Mouse (Mus musculus) MEL (cell line): Measurements from ENCODE around the gene Dkk3. TPM values are rescaled to one million over a fixed set of nuclear protein-coding genes. Genes with fewer than 3 reads are reported as not detected.

ENCODE experiments used
- DNase-seq: peaks from one replicate; pipeline ENCODE4 v3.0.0; 2011; ENCODE audit warnings: low read depth, low spot score
- H3K27ac ChIP-seq: 2 replicates; pipeline ENCODE4 v1.5.1; 2012; ENCODE audit warnings: low read depth, mild to moderate bottlenecking, control low read depth, low read length, moderate library complexity; ENCODE audit not compliant: control insufficient read depth
- H3K27me3 ChIP-seq, 2 experiments: fragments of 150-350 bp in 1 of 2; sonication (generic) in 1 of 2; 2 replicates each; pipeline ENCODE4 v1.6.1; 2012; ENCODE audit warnings: low read length in 2 of 2, mild to moderate bottlenecking in 2 of 2, improper control_type of control experiment in 1 of 2, moderate library complexity in 1 of 2; ENCODE audit not compliant: insufficient read depth in 2 of 2, control insufficient read depth in 1 of 2
- H3K36me3 ChIP-seq, 2 experiments: 2 replicates each; pipeline ENCODE4 v1.6.1; 2012 to 2014; ENCODE audit warnings: low read length in 2 of 2, improper control_type of control experiment in 1 of 2, inconsistent platforms in 1 of 2, mild to moderate bottlenecking in 1 of 2; ENCODE audit not compliant: insufficient read depth in 2 of 2, control insufficient read depth in 1 of 2
- H3K4me1 ChIP-seq, 2 experiments: fragments of 150-350 bp in 1 of 2; sonication (generic) in 1 of 2; 2 replicates each; pipeline ENCODE4 v1.6.1; 2012; ENCODE audit warnings: low read length in 2 of 2, improper control_type of control experiment in 1 of 2, mild to moderate bottlenecking in 1 of 2; ENCODE audit not compliant: insufficient read depth in 2 of 2, control insufficient read depth in 1 of 2
- H3K4me3 ChIP-seq, 2 experiments: fragments of 150-350 bp in 1 of 2; sonication (generic) in 1 of 2; 2 replicates each; pipeline ENCODE4 v1.5.1; 2012; ENCODE audit warnings: low read depth in 2 of 2, low read length in 2 of 2, mild to moderate bottlenecking in 2 of 2, moderate library complexity in 2 of 2, control low read depth in 1 of 2, improper control_type of control experiment in 1 of 2; ENCODE audit not compliant: control insufficient read depth in 1 of 2, insufficient read depth in 1 of 2
- H3K79me2 ChIP-seq: 2 replicates; pipeline ENCODE4 v1.6.1; 2012; ENCODE audit warnings: mild to moderate bottlenecking, low read length, moderate library complexity; ENCODE audit not compliant: control insufficient read depth, poor library complexity, insufficient read depth
- H3K9ac ChIP-seq: 2 replicates; pipeline ENCODE4 v1.6.1; 2012; ENCODE audit warnings: low read depth, mild to moderate bottlenecking, control low read depth, low read length, moderate library complexity; ENCODE audit not compliant: control insufficient read depth, poor library complexity, severe bottlenecking
- H3K9me3 ChIP-seq: fragments of 150-350 bp; sonication (generic); replicated peaks from 2 replicates; pipeline ENCODE4 v1.6.1; 2012; ENCODE audit warnings: mild to moderate bottlenecking, low read length, improper control_type of control experiment, moderate library complexity; ENCODE audit not compliant: insufficient read depth
- BHLHE40 ChIP-seq: IDR thresholded peaks from 2 replicates; pipeline ENCODE4 v1.6.1; 2012; ENCODE audit warnings: low read depth, mild to moderate bottlenecking, inconsistent platforms, low read length, improper control_type of control experiment, borderline replicate concordance
- CHD1 ChIP-seq: IDR thresholded peaks from 2 replicates; pipeline ENCODE4 v1.6.1; 2012; ENCODE audit warnings: low read depth, mild to moderate bottlenecking, inconsistent platforms, low read length, improper control_type of control experiment
- CTCF ChIP-seq, 3 experiments: IDR thresholded peaks in 2 of 3; conservative IDR thresholded peaks in 1 of 3; 2 replicates each; pipeline ENCODE4 v1.5.1; 2011 to 2012; ENCODE audit warnings: low read length in 3 of 3, low read depth in 2 of 3, mild to moderate bottlenecking in 2 of 3, improper control_type of control experiment in 1 of 3, inconsistent platforms in 1 of 3, mixed read lengths in 1 of 3, moderate library complexity in 1 of 3; ENCODE audit not compliant: control insufficient read depth in 1 of 3, insufficient read depth in 1 of 3, poor library complexity in 1 of 3, severe bottlenecking in 1 of 3
- E2F4 ChIP-seq: IDR thresholded peaks from 2 replicates; pipeline ENCODE4 v1.6.1; 2011; ENCODE audit warnings: low read depth, low read length, improper control_type of control experiment, borderline replicate concordance
- ELF1 ChIP-seq: IDR thresholded peaks from 2 replicates; pipeline ENCODE4 v1.6.1; 2014; ENCODE audit warnings: low read depth, mild to moderate bottlenecking, inconsistent platforms, low read length, improper control_type of control experiment, moderate library complexity
- EP300 ChIP-seq, 2 experiments: IDR thresholded peaks; 2 replicates each; pipeline ENCODE4 v1.6.1; 2011; ENCODE audit warnings: improper control_type of control experiment in 2 of 2, low read length in 2 of 2, low read depth in 1 of 2, mild to moderate bottlenecking in 1 of 2
- GABPA ChIP-seq: IDR thresholded peaks from 2 replicates; pipeline ENCODE4 v1.6.1; 2012; ENCODE audit warnings: low read depth, mild to moderate bottlenecking, inconsistent platforms, low read length, improper control_type of control experiment, moderate library complexity
- GATA1 ChIP-seq: IDR thresholded peaks from 2 replicates; pipeline ENCODE4 v1.6.1; 2011; ENCODE audit warnings: low read depth, low read length, improper control_type of control experiment
- HCFC1 ChIP-seq: IDR thresholded peaks from 2 replicates; pipeline ENCODE4 v1.6.1; 2012; ENCODE audit warnings: low read depth, mild to moderate bottlenecking, inconsistent platforms, low read length, improper control_type of control experiment, moderate library complexity
- KAT2A ChIP-seq: conservative IDR thresholded peaks from 2 replicates; pipeline ENCODE4 v1.6.1; 2012; ENCODE audit warnings: low read depth, low read length, improper control_type of control experiment, inconsistent platforms
- MAZ ChIP-seq: IDR thresholded peaks from 2 replicates; pipeline ENCODE4 v1.6.1; 2012; ENCODE audit warnings: low read depth, mild to moderate bottlenecking, inconsistent platforms, low read length, improper control_type of control experiment
- MXI1 ChIP-seq: IDR thresholded peaks from 2 replicates; pipeline ENCODE4 v1.6.1; 2011; ENCODE audit warnings: mild to moderate bottlenecking, low read depth, low read length, improper control_type of control experiment
- MYB ChIP-seq: IDR thresholded peaks from 2 replicates; pipeline ENCODE4 v1.6.1; 2011; ENCODE audit warnings: mild to moderate bottlenecking, low read depth, low read length, improper control_type of control experiment
- NRF1 ChIP-seq: IDR thresholded peaks from 2 replicates; pipeline ENCODE4 v1.6.1; 2014; ENCODE audit warnings: low read depth, mild to moderate bottlenecking, inconsistent platforms, low read length, improper control_type of control experiment, moderate library complexity; ENCODE audit not compliant: poor library complexity, insufficient read depth, severe bottlenecking
- POLR2AphosphoS2 ChIP-seq: IDR thresholded peaks from 2 replicates; pipeline ENCODE4 v1.6.1; 2011; ENCODE audit warnings: low read length, improper control_type of control experiment
- POLR2AphosphoS5 ChIP-seq: IDR thresholded peaks from 2 replicates; pipeline ENCODE4 v1.6.1; 2012; ENCODE audit warnings: low read depth, borderline replicate concordance, mild to moderate bottlenecking, inconsistent platforms, low read length, moderate library complexity, mixed read lengths
- RCOR1 ChIP-seq: IDR thresholded peaks from 2 replicates; pipeline ENCODE4 v1.6.1; 2012; ENCODE audit warnings: low read depth, mild to moderate bottlenecking, inconsistent platforms, low read length, improper control_type of control experiment
- SIN3A ChIP-seq: IDR thresholded peaks from 2 replicates; pipeline ENCODE4 v1.6.1; 2012; ENCODE audit warnings: low read length, improper control_type of control experiment, inconsistent platforms
- TCF12 ChIP-seq: IDR thresholded peaks from 2 replicates; pipeline ENCODE4 v1.6.1; 2014; ENCODE audit warnings: low read depth, mild to moderate bottlenecking, inconsistent platforms, low read length, improper control_type of control experiment, moderate library complexity
- ZC3H11A ChIP-seq: IDR thresholded peaks from 2 replicates; pipeline ENCODE4 v1.6.1; 2012; ENCODE audit warnings: low read depth, mild to moderate bottlenecking, inconsistent platforms, low read length, improper control_type of control experiment
- ZKSCAN1 ChIP-seq: IDR thresholded peaks from 2 replicates; pipeline ENCODE4 v1.6.1; 2012; ENCODE audit warnings: low read depth, mild to moderate bottlenecking, inconsistent platforms, low read length, improper control_type of control experiment, moderate library complexity
- ZMIZ1 ChIP-seq: IDR thresholded peaks from 2 replicates; pipeline ENCODE4 v1.6.1; 2012; ENCODE audit warnings: low read depth, mild to moderate bottlenecking, inconsistent platforms, low read length, improper control_type of control experiment, moderate library complexity
- ZNF384 ChIP-seq: IDR thresholded peaks from 2 replicates; pipeline ENCODE4 v1.6.1; 2012; ENCODE audit warnings: low read depth, mild to moderate bottlenecking, inconsistent platforms, low read length, improper control_type of control experiment
- polyA plus RNA-seq, 2 experiments: library from polyadenylated mRNA; stranded (reverse) in 1 of 2; unstranded in 1 of 2; fragments of >175 nt in 1 of 2; fragments of >200 nt in 1 of 2; gene quantifications; 2 replicates each; pipeline versions ENCODE4 v1.2.1 to v1.2.4; 2012; ENCODE audit warnings: low replicate concordance in 2 of 2, low read depth in 1 of 2; ENCODE audit not compliant: insufficient read length in 2 of 2, insufficient read depth in 1 of 2, missing spikeins in 1 of 2
- total RNA-seq: library from RNA; depleted of rRNA; stranded (reverse); fragments of 300-350 nt; gene quantifications from 2 replicates; pipeline ENCODE4 v1.2.3, GENCODE M21; 2012

The Dkk3 gene
- total and polyA plus RNA-seq, 3 experiments = not detected

GRCm38 (mm10) chr7:112157584-112158315 is 1.1 kb downstream of the Dkk3 start:
- no peak for TF ChIP-seq MXI1
- TF ChIP-seq NRF1 = no peak
- no peak for TF ChIP-seq ZNF384
- TF ChIP-seq ZMIZ1 = no peak
- no peak for TF ChIP-seq TCF12
- TF ChIP-seq POLR2AphosphoS5 = no peak
- no peak for TF ChIP-seq POLR2AphosphoS2
- no peak for TF ChIP-seq E2F4
- Histone ChIP-seq H3K9ac (no peak overlapping the region), H3K4me3 (no peak overlapping the region)

GRCm38 (mm10) chr7:112155194-112155593 is 3.7 kb downstream of the Dkk3 start:
- Histone ChIP-seq H3K79me2 (no peaks in the 10 kb centered on the region), H3K9ac (no peak overlapping the region), H3K4me3 (no peak overlapping the region), H3K27ac (no peak overlapping the region), H3K36me3 (no peaks in the 10 kb centered on the region), H3K9me3 (no peaks in the 10 kb centered on the region)
- no peak for TF ChIP-seq CHD1
- TF ChIP-seq ZKSCAN1 = no peak
- TF ChIP-seq POLR2AphosphoS2 = no peak
- no peak for TF ChIP-seq TCF12
- TF ChIP-seq EP300 (IDR thresholded peaks at IDR 0.05; ENCODE audit: low read depth in 1 of 2, low read length in 2 of 2) = no peak
- TF ChIP-seq ELF1 = no peak
- TF ChIP-seq BHLHE40 = no peak
- TF ChIP-seq, all 39 proteins: peak for 0
- no peaks in the 10 kb centered on the region for H3K27me3 ChIP-seq
- no peak for DNase-seq
- no peaks in the 10 kb centered on the region for H3K4me1 ChIP-seq

More at GRCm38 (mm10) chr7:112157584-112158315, 1.1 kb downstream of the Dkk3 start:
- Histone ChIP-seq H3K9me3 (no peaks in the 10 kb centered on the region), H3K79me2 (no peaks in the 10 kb centered on the region), H3K36me3 (no peaks in the 10 kb centered on the region), H3K27ac (no peak overlapping the region), H3K27me3 (no peaks in the 10 kb centered on the region), H3K4me1 (0 out of 4 replicates have a peak, but pooled peaks cover 0 to 2% of the 10 kb centered on the region in 2 experiments)
- DNase-seq = no peak

- Histone ChIP-seq H3K79me2 (no peaks in the 10 kb centered on the region), H3K4me1 (no peaks in the 10 kb centered on the region), H3K27ac (no peak overlapping the region), H3K27me3 (no peaks in the 10 kb centered on the region), H3K9me3 (no peaks in the 10 kb centered on the region), H3K36me3 (no peaks in the 10 kb centered on the region), H3K9ac (no peak overlapping the region), H3K4me3 (no peak overlapping the region)
- DNase-seq = no peak
- TF ChIP-seq ZMIZ1 (no peak), HCFC1 (no peak), MXI1 (no peak), MYB (no peak), MAZ (no peak), GABPA (no peak), TCF12 (no peak), KAT2A (no peak), E2F4 (no peak), EP300 (IDR thresholded peaks at IDR 0.05; ENCODE audit: low read depth in 1 of 2, low read length in 2 of 2) (no peak), CTCF (IDR thresholded peaks at IDR 0.05 in 2 of 3, conservative IDR thresholded peaks at IDR 0.05 in 1 of 3; ENCODE audit: control insufficient read depth in 1 of 3, insufficient read depth in 1 of 3, low read depth in 2 of 3, low read length in 3 of 3, poor library complexity in 1 of 3, severe bottlenecking in 1 of 3) (no peak), POLR2AphosphoS5 (no peak), SIN3A (no peak), RCOR1 (no peak), NRF1 (no peak), BHLHE40 (no peak), GATA1 (no peak), ZC3H11A (no peak)
These were observed 4.4 kb downstream of the Dkk3 start for GRCm38 (mm10) chr7:112154445-112154844.
